Comparison of ENCODE assay signal across 22 mouse cellular contexts in the genomic region with DNA sequence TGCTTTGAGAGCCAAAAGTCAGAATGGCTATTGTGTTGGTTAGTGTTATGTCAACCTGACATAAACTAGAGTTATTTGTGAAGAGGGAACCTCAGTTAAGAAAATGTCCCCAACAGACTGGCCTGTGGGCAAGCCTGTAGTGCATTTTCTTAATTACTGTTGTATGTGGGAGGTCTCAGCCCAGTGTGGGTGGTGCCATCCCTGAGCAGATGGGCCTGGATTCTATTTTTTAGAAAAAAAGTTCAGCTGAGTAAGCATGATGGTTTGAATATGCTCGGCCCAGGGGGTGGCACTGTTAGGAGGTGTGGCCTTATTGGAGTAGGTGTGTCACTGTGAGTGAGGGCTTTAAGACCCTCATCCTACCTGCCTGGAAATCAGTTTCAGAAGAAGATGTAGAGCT.
DNase-seq lines count a peak whose midpoint lies in the region; ATAC-seq lines count a peak whose summit lies in the region.
"Had no signal": no experiment of that assay in that cellular context is flagged by ENCODE, and none has a peak within 500 bp of the region (broad histone marks: within the 10 kb centered on the region; RNA-seq: fewer than 3 reads in every experiment).

No protein-coding gene starts in this region.

- DNase-seq in frontal cortex, postnatal 10 days (ENCODE audit: low spot score in 2 of 2): no peak
- DNase-seq in frontal cortex, postnatal 36 days (ENCODE audit: low spot score in 2 of 2): peak; percentile 7 to 27
- DNase-seq in frontal cortex, postnatal 25 days (ENCODE audit: low spot score in 2 of 2): no peak
- DNase-seq in layer of hippocampus, adult 9-11 months: peak; percentile 6
- DNase-seq in layer of hippocampus, postnatal 36 days: no peak
- peak; percentile 13 for DNase-seq in right cerebral cortex, adult 18-20 months
- no peak for DNase-seq in right cerebral cortex, postnatal 25 days
- DNase-seq: adrenal gland, adult 8-10 months; adrenal gland, postnatal 14 days; adrenal gland, postnatal 36 days; B cell, adult 2 months; cerebellum, adult 11 months; cerebellum, adult 18-20 months; cerebellum, adult 9-10 months; cerebellum, postnatal 10 days; cerebellum, postnatal 25 days had no signal

- peak; percentile 85 for ATAC-seq in frontal cortex, adult (ENCODE audit: low TSS enrichment)
- ATAC-seq: activated CD4-positive, CD25-positive, alpha-beta regulatory T cell, adult 4 months; CD4-positive, CD25-positive, alpha-beta regulatory T cell, adult 4 months; forebrain, embryonic 13.5 days; forebrain, embryonic 15.5 days; Patski had no signal

Comparison
In these comparisons a context has a peak if more than half of its experiments do, and no peak if none do; other contexts are left out.
1. DNase-seq: peak in frontal cortex, postnatal 36 days (2 of 2), layer of hippocampus, adult 9-11 months (single experiment) and right cerebral cortex, adult 18-20 months (single experiment); none in frontal cortex, postnatal 10 days (0 of 2), frontal cortex, postnatal 25 days (0 of 2), layer of hippocampus, postnatal 36 days (0 of 2) and right cerebral cortex, postnatal 25 days (single experiment).